Mouse (Mus musculus): Measurements from ENCODE around the gene Ipo7. TPM values are rescaled to one million over a fixed set of nuclear protein-coding genes. Genes with fewer than 3 reads are reported as not detected.

The Ipo7 gene
- polyA plus RNA-seq, 1 experiment from 2014 or later, result 19.2 TPM

DNA sequence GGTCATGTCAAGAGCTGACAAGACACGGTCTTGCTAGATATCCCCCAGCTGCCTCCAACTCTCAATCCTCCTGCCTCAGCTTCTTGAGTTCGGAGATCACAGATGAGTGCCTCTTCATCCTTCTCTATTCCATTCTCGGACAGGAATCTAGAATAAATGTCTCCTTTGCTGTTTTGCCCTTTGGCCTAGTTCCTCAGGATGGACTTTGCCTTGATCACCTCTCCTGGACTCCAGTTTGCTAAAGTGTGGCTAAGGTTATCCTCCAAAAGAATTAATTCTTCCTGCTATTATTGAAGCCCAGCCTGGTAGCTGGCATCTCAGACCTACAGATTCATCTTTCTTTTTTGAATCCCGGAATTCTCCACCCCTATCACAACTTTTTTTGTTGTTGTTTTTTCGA is 87.0 kb downstream of the Ipo7 start:
- Histone ChIP-seq H3K9me3 (ENCODE audit: control insufficient read depth, low read length) (no peaks in the 10 kb centered on the region), H3K27me3 (ENCODE audit: control insufficient read depth, insufficient read depth, low read length) (no peaks in the 10 kb centered on the region), H3K9ac (replicated peaks; ENCODE audit: low read length) (no peak overlapping the region), H3K4me1 (ENCODE audit: control insufficient read depth, insufficient read depth, low read length) (no peaks in the 10 kb centered on the region), H3K36me3 (ENCODE audit: control insufficient read depth, insufficient read depth, low read length) (no peaks in the 10 kb centered on the region), H3K4me2 (ENCODE audit: low read length) (no peak overlapping the region), H3K4me3 (replicated peaks; ENCODE audit: low read depth, low read length) (no peak overlapping the region), H3K27ac (replicated peaks; ENCODE audit: low read depth, low read length) (no peak overlapping the region)
- ATAC-seq (ENCODE audit: low FRiP score, low TSS enrichment) (no peak), DNase-seq (no peak)
- 87% methylated on average over 5 of the region's 5 CpGs for WGBS

Other genes starting within 250 kb of the Ipo7 start
- gene Nrip3, start 236.2 kb upstream of the Ipo7 start, polyA plus RNA-seq (2014; fragmentation: Nextera tagmentation; extraction: Ambion mirVana), result 5.3 and 5.5 TPM in 2 replicates
- 2.3 and 2.8 TPM in 2 replicates for gene Scube2, start 152.6 kb upstream of the Ipo7 start, polyA plus RNA-seq (2014; fragmentation: Nextera tagmentation; extraction: Ambion mirVana)
- 54.6 and 57.2 TPM in 2 replicates for gene Dennd5a, start 57.8 kb upstream of the Ipo7 start, polyA plus RNA-seq (2014; fragmentation: Nextera tagmentation; extraction: Ambion mirVana)
- gene Tmem41b, start 31.3 kb upstream of the Ipo7 start, polyA plus RNA-seq (2014; fragmentation: Nextera tagmentation; extraction: Ambion mirVana), result 54.8 and 71.6 TPM in 2 replicates
- gene Zfp143, start 42.9 kb downstream of the Ipo7 start, polyA plus RNA-seq (2014; fragmentation: Nextera tagmentation; extraction: Ambion mirVana), result 14.4 and 21.7 TPM in 2 replicates
- 3.8 and 7.9 TPM in 2 replicates for gene Wee1, start 103.8 kb downstream of the Ipo7 start, polyA plus RNA-seq (2014; fragmentation: Nextera tagmentation; extraction: Ambion mirVana)
- gene Swap70, start 203.4 kb downstream of the Ipo7 start, polyA plus RNA-seq (2014; fragmentation: Nextera tagmentation; extraction: Ambion mirVana), result 3.7 and 8.4 TPM in 2 replicates